Mouse (Mus musculus): Measurements from ENCODE around the gene Hist1h2ab.
A peak's percentile ranks its signal among the peaks of the same experiment; 100 is the strongest.
"Not testable (repeated sequence)": the region's sequence is repeated elsewhere in the genome, so short reads cannot be mapped to it uniquely, and the experiment has no call there.

Gene Hist1h2ab

DNA sequence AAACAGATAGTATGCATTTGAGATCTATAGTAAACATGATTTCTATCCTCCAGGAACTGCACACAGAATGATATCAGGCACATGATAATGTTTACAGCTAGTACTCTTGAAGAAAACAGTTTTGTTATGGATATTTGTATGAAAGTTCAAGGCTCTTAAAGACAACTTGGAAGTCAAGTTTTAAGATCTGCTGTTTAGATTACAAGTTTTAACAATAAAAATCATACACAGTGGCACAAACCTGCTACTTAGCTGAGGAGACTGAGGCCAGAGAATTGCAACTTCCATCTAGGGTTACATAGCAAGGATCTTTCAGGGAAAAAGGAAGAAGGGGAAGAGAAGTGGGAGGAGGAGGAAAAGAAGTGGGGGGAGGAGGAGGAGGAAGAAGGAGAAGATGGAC is 4.1 kb downstream of the Hist1h2ab start:
- no peak for DNase-seq

DNA sequence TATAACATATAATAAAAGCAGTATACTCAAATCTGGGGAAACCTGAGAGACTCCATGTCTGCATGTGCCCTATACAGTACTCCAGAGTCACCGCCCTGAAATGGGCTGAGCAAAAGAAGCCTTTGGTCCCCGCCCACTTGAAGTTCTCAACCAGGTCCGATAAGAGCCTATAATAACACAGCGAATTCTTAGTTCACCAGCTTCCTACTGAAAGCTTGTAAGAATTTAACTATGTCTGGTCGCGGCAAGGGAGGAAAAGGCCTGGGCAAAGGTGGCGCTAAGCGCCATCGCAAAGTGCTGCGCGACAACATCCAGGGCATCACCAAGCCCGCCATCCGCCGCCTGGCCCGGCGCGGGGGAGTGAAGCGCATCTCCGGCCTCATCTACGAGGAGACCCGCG is 5.9 kb downstream of the Hist1h2ab start, which contains the start of gene Hist1h4b:
Gene Hist1h4b (plus strand): TSS at position 224 of the 400 bp plus-strand sequence.
- DNase-seq, result peak; percentile 89

GRCm38 (mm10) chr13:23757211-23757773 is 6.4 kb downstream of the Hist1h2ab start:
- DNase-seq, result no peak

DNA sequence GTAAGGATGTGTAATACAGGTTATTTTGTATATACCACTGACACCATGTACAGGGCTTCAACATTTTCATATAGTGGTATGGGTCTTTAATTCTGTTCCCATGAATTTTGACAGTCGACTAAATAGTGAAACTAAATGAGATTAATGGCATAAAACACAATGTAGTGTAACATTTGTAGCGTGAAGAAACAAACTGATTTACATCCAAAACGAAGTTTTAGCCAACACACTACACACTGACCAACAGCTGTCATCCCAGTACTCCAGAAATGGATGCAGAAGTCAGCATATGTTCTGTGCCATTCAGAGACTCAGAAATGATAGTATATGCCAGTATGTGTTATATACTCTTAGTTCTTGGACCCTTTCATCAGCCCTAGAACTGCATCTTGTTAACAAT is 7.0 kb downstream of the Hist1h2ab start:
- DNase-seq, result no peak

GRCm38 (mm10) chr13:23759251-23759771 is 8.4 kb downstream of the Hist1h2ab start:
- DNase-seq, result no peak

DNA sequence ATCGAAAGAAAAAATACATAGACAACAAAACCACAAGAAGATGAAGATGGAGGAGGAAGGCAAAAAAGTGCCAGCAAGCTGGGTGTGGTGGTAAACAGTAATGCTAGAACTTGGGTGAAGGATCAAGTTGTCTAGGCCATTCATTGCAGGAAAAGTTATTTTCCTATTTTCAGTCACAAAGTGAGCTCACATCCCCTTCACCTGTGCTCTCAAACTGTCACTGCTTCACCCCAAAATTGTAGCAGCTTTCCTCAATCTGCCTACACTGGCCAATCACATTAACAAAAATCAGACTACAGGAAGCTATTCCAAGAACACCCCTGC is 9.0 kb downstream of the Hist1h2ab start:
- DNase-seq, result no peak

- DNase-seq, result no peak
Observed at GRCm38 (mm10) chr13:23760240-23760971, 9.5 kb downstream of the Hist1h2ab start.

- peak; percentile 94 for DNase-seq
Observed at GRCm38 (mm10) chr13:23760972-23761864, 10.3 kb downstream of the Hist1h2ab start, which contains the start of gene Hist1h4a. Hist1h4a (minus strand) TSS chr13:23761230.

- peak; percentile 40 for DNase-seq
Observed at GRCm38 (mm10) chr13:23761871-23762821, 11.2 kb downstream of the Hist1h2ab start, which contains the start of gene Hist1h3a. Hist1h3a (minus strand) TSS chr13:23762386.

- no peak for DNase-seq
Observed at GRCm38 (mm10) chr13:23763242-23763585, 12.3 kb downstream of the Hist1h2ab start.

DNA sequence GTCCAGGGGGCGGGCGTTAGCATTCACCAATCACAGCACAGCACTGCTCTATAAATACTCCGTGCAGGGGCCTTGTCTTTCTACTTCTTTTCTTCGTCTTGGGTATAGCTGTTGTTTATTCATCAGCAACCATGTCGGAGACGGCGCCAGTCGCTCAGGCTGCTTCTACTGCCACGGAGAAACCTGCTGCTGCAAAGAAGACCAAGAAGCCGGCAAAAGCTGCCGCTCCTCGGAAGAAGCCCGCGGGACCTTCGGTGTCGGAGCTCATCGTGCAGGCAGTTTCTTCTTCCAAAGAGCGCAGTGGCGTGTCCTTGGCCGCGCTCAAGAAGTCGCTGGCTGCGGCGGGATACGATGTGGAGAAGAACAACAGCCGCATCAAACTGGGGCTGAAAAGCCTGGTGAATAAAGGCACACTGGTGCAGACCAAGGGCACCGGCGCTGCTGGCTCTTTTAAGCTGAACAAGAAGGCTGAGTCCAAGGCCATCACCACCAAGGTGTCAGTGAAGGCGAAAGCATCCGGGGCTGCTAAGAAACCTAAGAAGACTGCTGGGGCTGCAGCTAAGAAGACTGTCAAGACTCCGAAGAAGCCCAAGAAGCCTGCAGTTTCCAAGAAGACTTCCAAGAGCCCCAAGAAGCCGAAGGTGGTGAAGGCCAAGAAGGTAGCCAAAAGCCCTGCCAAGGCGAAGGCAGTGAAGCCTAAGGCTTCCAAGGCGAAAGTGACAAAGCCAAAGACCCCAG is 12.8 kb downstream of the Hist1h2ab start, which contains the start of gene Hist1h1a:
Gene Hist1h1a (plus strand): TSS at position 81 of the 738 bp plus-strand sequence.
- DNase-seq, result peak; percentile 76

DNA sequence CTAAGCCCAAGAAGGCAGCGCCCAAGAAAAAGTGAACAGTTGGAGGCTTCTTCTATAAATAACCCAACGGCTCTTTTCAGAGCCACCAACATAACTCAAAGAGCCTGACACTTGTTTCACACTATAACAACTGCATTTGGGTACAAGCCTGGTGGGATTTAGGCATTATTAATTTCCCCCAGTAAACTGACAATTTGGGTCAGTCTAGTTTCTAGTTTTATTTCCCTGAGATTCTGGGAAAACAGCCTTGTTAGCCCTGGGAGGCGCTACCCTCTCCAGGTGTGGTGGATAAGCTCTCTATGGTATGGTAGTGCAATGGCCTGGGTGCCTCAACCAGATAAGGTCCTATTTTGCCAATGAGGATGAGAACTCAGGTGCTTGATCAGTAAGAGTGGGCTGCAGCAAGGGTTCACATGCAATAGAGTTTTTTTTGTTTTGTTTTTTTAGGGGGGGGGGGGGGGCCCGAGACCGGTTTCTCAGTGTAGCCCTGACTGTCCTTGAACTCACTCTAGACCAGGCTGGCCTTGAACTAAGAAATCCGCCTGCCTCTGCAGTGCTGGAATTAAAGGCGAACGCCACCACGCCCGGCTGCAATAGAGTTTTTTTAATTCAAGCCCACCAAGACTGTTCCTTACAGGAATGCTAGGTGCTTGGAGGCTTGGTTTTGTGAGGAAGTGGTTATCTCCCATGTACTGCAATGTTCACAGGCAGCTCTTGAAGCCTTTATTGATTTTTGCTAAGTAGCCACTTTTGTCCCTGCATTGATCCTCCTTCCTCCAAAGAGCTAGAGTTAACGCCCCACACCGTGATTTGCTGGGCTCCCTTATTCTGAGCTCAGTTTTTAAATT is 13.6 kb downstream of the Hist1h2ab start:
- DNase-seq, result no peak

- DNase-seq, result no peak
Observed at GRCm38 (mm10) chr13:23765172-23765513, 14.2 kb downstream of the Hist1h2ab start.

DNA sequence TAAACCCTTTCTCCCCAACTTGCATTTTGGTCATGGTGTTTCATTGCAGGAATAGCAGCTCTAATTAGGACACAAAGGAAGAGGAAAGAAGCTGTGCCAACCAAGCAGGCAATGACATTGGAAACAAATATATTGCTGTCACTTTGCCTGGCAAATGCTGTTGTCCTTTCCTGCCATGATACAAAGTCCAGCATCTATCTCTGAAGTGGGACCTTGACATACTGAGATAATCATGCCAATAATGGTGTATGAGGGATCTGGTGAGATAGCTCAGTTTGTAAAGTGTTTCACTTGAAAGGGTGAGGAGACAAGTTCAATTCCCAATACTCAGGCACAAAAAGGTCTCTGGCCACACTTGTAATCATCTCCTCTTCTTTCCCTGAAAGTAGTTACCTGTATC is 15.8 kb downstream of the Hist1h2ab start:
- no peak for DNase-seq

- DNase-seq, result no peak
Observed at GRCm38 (mm10) chr13:23768834-23769397, 18.0 kb downstream of the Hist1h2ab start.

GRCm38 (mm10) chr13:23769613-23770012 is 18.7 kb downstream of the Hist1h2ab start, which contains the start of gene Trim38:
Trim38 (plus strand) TSS chr13:23769913.
- DNase-seq, result not testable (repeated sequence)

GRCm38 (mm10) chr13:23772561-23773313 is 21.8 kb downstream of the Hist1h2ab start:
- no peak for DNase-seq

DNA sequence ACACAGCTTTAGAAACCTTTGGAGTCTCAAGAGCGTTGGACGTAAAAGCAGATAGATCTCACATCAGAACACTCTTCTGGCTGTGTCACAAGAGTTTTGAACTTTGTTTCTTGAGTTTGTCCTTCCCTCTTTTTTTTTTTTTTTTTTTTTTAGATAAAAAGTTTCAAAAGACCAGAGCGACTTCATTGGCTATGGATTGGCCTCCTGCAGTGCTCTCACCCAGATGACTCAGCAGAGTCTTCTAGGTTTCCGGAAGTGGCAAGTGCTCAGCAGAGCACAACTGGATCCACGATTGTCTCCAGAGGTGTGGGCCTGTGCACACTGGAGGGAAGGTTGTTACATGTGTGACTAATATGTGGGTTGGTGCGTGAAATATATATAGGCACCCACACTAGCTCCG is 27.4 kb downstream of the Hist1h2ab start:
- DNase-seq, result no peak

GRCm38 (mm10) chr13:23779025-23779424 is 28.1 kb downstream of the Hist1h2ab start:
- DNase-seq, result no peak
